Mouse (Mus musculus) forebrain, embryonic 14.5 days (tissue): ENCODE measurements around the gene Mvp. TPM values are rescaled to one million over a fixed set of nuclear protein-coding genes. Genes with fewer than 3 reads are reported as not detected.

Experiments used
- ATAC-seq: fragments of 200-750 bp; cut with Nextera tagmentation; 2 replicates; pipeline ENCODE4 v1.8.0; 2017; ENCODE audit warnings: mild to moderate bottlenecking, moderate library complexity
- DNase-seq: peaks from one replicate; pipeline ENCODE4 v3.0.0-alpha.2; 2015; ENCODE audit warnings: low spot score
- H3K27ac ChIP-seq: fragments of 300-500 bp; sonication (generic); 2 replicates; pipeline ENCODE4 v1.5.1; 2014; ENCODE audit warnings: low read depth, mild to moderate bottlenecking, control low read depth, low read length, moderate library complexity
- H3K27me3 ChIP-seq: fragments of 300-500 bp; sonication (generic); replicated peaks from 2 replicates; pipeline ENCODE4 v1.6.1; 2014; ENCODE audit warnings: low read length, control low read depth, mixed read lengths; ENCODE audit not compliant: control insufficient read depth, insufficient read depth
- H3K36me3 ChIP-seq: fragments of 300-500 bp; sonication (generic); 2 replicates; pipeline ENCODE4 v1.6.1; 2014; ENCODE audit warnings: low read length, control low read depth; ENCODE audit not compliant: control insufficient read depth, insufficient read depth
- H3K4me1 ChIP-seq: fragments of 300-500 bp; sonication (generic); 2 replicates; pipeline ENCODE4 v1.6.1; 2014; ENCODE audit warnings: antibody characterized with exemption, low read length, control low read depth; ENCODE audit not compliant: control insufficient read depth, insufficient read depth
- H3K4me2 ChIP-seq: fragments of 300-500 bp; sonication (generic); 2 replicates; pipeline ENCODE4 v1.6.1; 2014; ENCODE audit warnings: mild to moderate bottlenecking, control low read depth, low read length
- H3K4me3 ChIP-seq: fragments of 300-500 bp; sonication (generic); 2 replicates; pipeline ENCODE4 v1.5.1; 2014; ENCODE audit warnings: low read depth, low read length, control low read depth
- H3K9ac ChIP-seq: fragments of 300-500 bp; sonication (generic); 2 replicates; pipeline ENCODE4 v1.6.1; 2014; ENCODE audit warnings: mild to moderate bottlenecking, low read length, control low read depth, moderate library complexity
- H3K9me3 ChIP-seq: fragments of 300-500 bp; sonication (generic); replicated peaks from 2 replicates; pipeline ENCODE4 v1.6.1; 2016; ENCODE audit warnings: low read length, control low read depth, mixed read lengths; ENCODE audit not compliant: control insufficient read depth
- WGBS: fragments of 180-500 bp; shearing (Covaris S2); extraction: QIAGEN DNeasy Blood & Tissue Kit; methylation state at CpG from one replicate; pipeline ENCODE4 v1.1.7; 2014; 5-methylcytosine and 5-hydroxymethylcytosine counted together
- polyA plus RNA-seq: library from polyadenylated mRNA; unstranded; fragments of >200 nt; fragmentation: Nextera tagmentation; extraction: Ambion mirVana; gene quantifications from 2 replicates; pipeline ENCODE4 v1.2.1, GENCODE M21; 2014

Gene Mvp
- polyA plus RNA-seq, 1 experiment from 2014 or later = 1.8 TPM

GRCm38 (mm10) chr7:126986319-126986718, 28.1 kb downstream of the Mvp start:
- no peaks in the 10 kb centered on the region for H3K4me1 ChIP-seq
- DNase-seq = peak; percentile 13
- 42% methylated on average over 9 of the region's 9 CpGs for WGBS

GRCm38 (mm10) chr7:126984667-126985444, 29.6 kb downstream of the Mvp start:
- Histone ChIP-seq H3K36me3 (peaks cover 8% of the 10 kb centered on the region), H3K27me3 (no peaks in the 10 kb centered on the region), H3K9ac (no peak overlapping the region), H3K4me1 (no peaks in the 10 kb centered on the region), H3K4me3 (no peak overlapping the region), H3K4me2 (no peak overlapping the region), H3K9me3 (no peaks in the 10 kb centered on the region), H3K27ac (no peak overlapping the region)
- 66% methylated on average over 10 of the region's 10 CpGs for WGBS
- no peak for ATAC-seq
- no peak for DNase-seq

More at GRCm38 (mm10) chr7:126986319-126986718, 28.1 kb downstream of the Mvp start:
- Histone ChIP-seq H3K36me3 (no peaks in the 10 kb centered on the region), H3K4me3 (no peak overlapping the region), H3K27me3 (no peaks in the 10 kb centered on the region), H3K4me2 (no peak overlapping the region), H3K9me3 (no peaks in the 10 kb centered on the region), H3K27ac (no peak overlapping the region), H3K9ac (no peak overlapping the region)
- no peak for ATAC-seq

GRCm38 (mm10) chr7:126983113-126983512, 31.3 kb downstream of the Mvp start:
- Histone ChIP-seq H3K4me1 (no peaks in the 10 kb centered on the region), H3K27ac (no peak overlapping the region), H3K36me3 (peaks cover 25% of the 10 kb centered on the region), H3K27me3 (no peaks in the 10 kb centered on the region), H3K4me3 (no peak overlapping the region), H3K9me3 (no peaks in the 10 kb centered on the region), H3K4me2 (no peak overlapping the region), H3K9ac (no peak overlapping the region)
- WGBS = 88% methylated on average over 7 of the region's 7 CpGs
- DNase-seq = no peak
- ATAC-seq = no peak

GRCm38 (mm10) chr7:126982054-126982453, 32.4 kb downstream of the Mvp start:
- WGBS = 93% methylated on average over 4 of the region's 4 CpGs
- no peak for DNase-seq
- no peak for ATAC-seq

GRCm38 (mm10) chr7:126981601-126982000, 32.8 kb downstream of the Mvp start:
- DNase-seq (no peak), ATAC-seq (no peak)
- peaks cover 3% of the 10 kb centered on the region; the same call in 1 of the 2 replicates for H3K4me1 ChIP-seq
- H3K4me2 ChIP-seq = no peak overlapping the region
- 82% methylated on average over 2 of the region's 2 CpGs for WGBS
- H3K27me3 ChIP-seq = no peaks in the 10 kb centered on the region
- H3K36me3 ChIP-seq = peaks cover 28% of the 10 kb centered on the region
- H3K9me3 ChIP-seq = no peaks in the 10 kb centered on the region
- H3K4me3 ChIP-seq = no peak overlapping the region
- H3K9ac ChIP-seq = no peak overlapping the region
- H3K27ac ChIP-seq = no peak overlapping the region

More at GRCm38 (mm10) chr7:126982054-126982453, 32.4 kb downstream of the Mvp start:
- Histone ChIP-seq H3K9me3 (no peaks in the 10 kb centered on the region), H3K9ac (no peak overlapping the region), H3K27me3 (no peaks in the 10 kb centered on the region), H3K36me3 (peaks cover 28% of the 10 kb centered on the region), H3K4me2 (no peak overlapping the region), H3K4me3 (no peak overlapping the region), H3K27ac (no peak overlapping the region), H3K4me1 (peaks cover 2% of the 10 kb centered on the region; the same call in 1 of the 2 replicates)

GRCm38 (mm10) chr7:126978841-126979240, 35.6 kb downstream of the Mvp start:
- 95% methylated on average over 6 of the region's 6 CpGs for WGBS
- Histone ChIP-seq H3K9ac (no peak overlapping the region), H3K9me3 (no peaks in the 10 kb centered on the region), H3K4me2 (no peak overlapping the region), H3K27ac (no peak overlapping the region), H3K27me3 (no peaks in the 10 kb centered on the region), H3K36me3 (peaks cover 28% of the 10 kb centered on the region), H3K4me3 (no peak overlapping the region), H3K4me1 (peaks cover 7% of the 10 kb centered on the region)
- DNase-seq (no peak), ATAC-seq (no peak)

GRCm38 (mm10) chr7:126976878-126977459, 37.5 kb downstream of the Mvp start:
- WGBS = 30% methylated on average over 14 of the region's 14 CpGs
- DNase-seq = no peak
- peak overlapping the region; percentile 57 for H3K4me2 ChIP-seq

GRCm38 (mm10) chr7:126975950-126976866, 38.2 kb downstream of the Mvp start, which contains the start of gene Cdiptos:
Gene Cdiptos (minus strand): TSS chr7:126976098.
- ATAC-seq = peak; percentile 97
- Histone ChIP-seq H3K9ac (peak within 1 kb of the TSS; percentile 98), H3K4me1 (peaks cover 7% of the 10 kb centered on the region), H3K27ac (peak within 1 kb of the TSS; percentile 97), H3K4me2 (peak within 1 kb of the TSS; percentile 57), H3K9me3 (no peaks in the 10 kb centered on the region), H3K36me3 (peaks cover 28% of the 10 kb centered on the region), H3K4me3 (peak within 1 kb of the TSS; percentile 100), H3K27me3 (no peaks in the 10 kb centered on the region)
- under 1% methylated on average over 55 of the region's 55 CpGs for WGBS
- DNase-seq = peak; percentile 98

More at GRCm38 (mm10) chr7:126976878-126977459, 37.5 kb downstream of the Mvp start:
- Histone ChIP-seq H3K4me3 (peak overlapping the region; percentile 100), H3K4me1 (peaks cover 7% of the 10 kb centered on the region), H3K9ac (peak overlapping the region; percentile 98), H3K27me3 (no peaks in the 10 kb centered on the region), H3K9me3 (no peaks in the 10 kb centered on the region), H3K36me3 (peaks cover 28% of the 10 kb centered on the region), H3K27ac (peak overlapping the region; percentile 97)
- ATAC-seq = 0 out of 2 replicates have a peak, but pooled peaks have one; percentile 2
